Mouse (Mus musculus): ENCODE results near the gene Rpp14.
"Not testable (repeated sequence)": the region's sequence is repeated elsewhere in the genome, so short reads cannot be mapped to it uniquely, and the experiment has no call there.

Gene Rpp14

GRCm38 (mm10) chr14:8114756-8115155, 34.6 kb downstream of the Rpp14 start:
- no peak for DNase-seq (ENCODE audit: low spot score)

GRCm38 (mm10) chr14:8115772-8116171, 35.6 kb downstream of the Rpp14 start:
- DNase-seq (ENCODE audit: low spot score), result no peak

- DNase-seq (ENCODE audit: low spot score), result no peak
These were observed 37.2 kb downstream of the Rpp14 start for GRCm38 (mm10) chr14:8117371-8117770.

GRCm38 (mm10) chr14:8119454-8119853, 39.3 kb downstream of the Rpp14 start:
- DNase-seq (ENCODE audit: low spot score), result no peak

- DNase-seq (ENCODE audit: low spot score), result no peak
These were observed 39.7 kb downstream of the Rpp14 start for GRCm38 (mm10) chr14:8119904-8120303.

GRCm38 (mm10) chr14:8123141-8123540, 43.0 kb downstream of the Rpp14 start:
- no peak for DNase-seq (ENCODE audit: low spot score)

- DNase-seq (ENCODE audit: low spot score), result not testable (repeated sequence)
These were observed 43.4 kb downstream of the Rpp14 start for GRCm38 (mm10) chr14:8123611-8124010.

- DNase-seq (ENCODE audit: low spot score), result no peak
These were observed 44.1 kb downstream of the Rpp14 start for GRCm38 (mm10) chr14:8124046-8124881.

GRCm38 (mm10) chr14:8127971-8128370, 47.8 kb downstream of the Rpp14 start:
- no peak for DNase-seq (ENCODE audit: low spot score)

- DNase-seq (ENCODE audit: low spot score), result no peak
These were observed 52.6 kb downstream of the Rpp14 start for GRCm38 (mm10) chr14:8132789-8133188.

- DNase-seq (ENCODE audit: low spot score), result no peak
These were observed 54.1 kb downstream of the Rpp14 start for GRCm38 (mm10) chr14:8134234-8134633.

- no peak for DNase-seq (ENCODE audit: low spot score)
These were observed 55.0 kb downstream of the Rpp14 start for GRCm38 (mm10) chr14:8135130-8135529.

- DNase-seq (ENCODE audit: low spot score), result no peak
These were observed 59.9 kb downstream of the Rpp14 start for GRCm38 (mm10) chr14:8139724-8140710.

- DNase-seq (ENCODE audit: low spot score), result no peak
These were observed 61.0 kb downstream of the Rpp14 start for GRCm38 (mm10) chr14:8141131-8141530.

Data from urinary bladder, postnatal 25 days (tissue).